In the genomic region with DNA sequence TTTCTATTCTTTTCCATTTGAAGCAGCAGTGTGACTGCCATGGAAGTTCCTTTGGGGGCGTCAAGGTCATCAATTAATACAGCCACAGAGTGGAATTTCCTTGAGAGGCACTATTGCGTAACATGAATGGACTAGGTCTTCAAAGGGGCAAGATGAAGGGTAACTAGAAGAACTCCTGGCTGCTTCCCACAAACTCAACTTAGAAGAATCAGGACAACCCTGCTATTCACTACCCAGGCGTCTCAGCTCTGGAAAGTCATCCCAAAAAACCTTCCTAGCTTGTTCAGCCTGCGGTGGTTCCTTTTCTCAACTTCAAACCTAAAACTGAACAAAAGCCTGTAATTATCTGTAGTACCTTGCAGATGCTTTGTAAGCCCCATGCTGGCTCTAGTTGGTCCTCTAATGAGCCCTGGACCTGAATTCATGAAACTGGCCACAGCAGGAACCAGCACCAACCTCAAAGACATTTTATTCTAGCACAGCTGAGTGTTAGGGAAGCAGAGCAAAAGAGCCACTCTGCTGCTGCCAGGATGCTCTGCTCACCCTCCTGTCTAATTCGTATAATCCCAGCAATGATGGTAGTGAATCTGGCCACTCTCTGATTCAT, we compare ENCODE assay signal across 21 mouse cellular contexts. TPM values are rescaled to one million over a fixed set of nuclear protein-coding genes. Genes with fewer than 3 reads are reported as not detected.
DNase-seq lines count a peak whose midpoint lies in the region; ATAC-seq and TF ChIP-seq lines count a peak whose summit lies in the region.
"Had no signal": no experiment of that assay in that cellular context is flagged by ENCODE, and none has a peak within 500 bp of the region (broad histone marks: within the 10 kb centered on the region; RNA-seq: fewer than 3 reads in every experiment).

No protein-coding gene starts in this region.

- no peak overlapping the region for H3K9ac ChIP-seq in hindbrain, embryonic 13.5 days
- H3K9ac ChIP-seq: embryonic facial prominence, embryonic 13.5 days; heart, embryonic 15.5 days; limb, embryonic 12.5 days; liver, embryonic 12.5 days; lung, embryonic 14.5 days had no signal

- H3K4me1 ChIP-seq in cortical plate, adult 2 months (ENCODE audit: control insufficient read depth, insufficient read depth, low read length) = no peaks in the 10 kb centered on the region
- no peaks in the 10 kb centered on the region for H3K4me1 ChIP-seq in hindbrain, embryonic 13.5 days (replicated peaks)
- H3K4me1 ChIP-seq: embryonic facial prominence, embryonic 13.5 days; heart, embryonic 15.5 days; limb, embryonic 12.5 days; liver, embryonic 12.5 days had no signal

- no peaks in the 10 kb centered on the region for H3K36me3 ChIP-seq in hindbrain, embryonic 13.5 days
- H3K36me3 ChIP-seq: embryonic facial prominence, embryonic 13.5 days; heart, embryonic 15.5 days; limb, embryonic 12.5 days; liver, embryonic 12.5 days had no signal

- H3K27ac ChIP-seq in cortical plate, adult 2 months (ENCODE audit: insufficient read depth, low read length) = 0 out of 2 replicates have a peak overlapping the region, but pooled peaks have one; percentile 41
- no peak overlapping the region for H3K27ac ChIP-seq in hindbrain, embryonic 13.5 days
- H3K27ac ChIP-seq: embryonic facial prominence, embryonic 13.5 days; heart, embryonic 15.5 days; hindbrain, postnatal 0 days; limb, embryonic 12.5 days; liver, embryonic 12.5 days had no signal

- intact Hi-C loops in left cerebral cortex, postnatal 36 days (cut with DNase I) = no loop called here

- H3K27me3 ChIP-seq in hindbrain, embryonic 13.5 days = no peaks in the 10 kb centered on the region
- H3K27me3 ChIP-seq: embryonic facial prominence, embryonic 13.5 days; heart, embryonic 15.5 days; limb, embryonic 12.5 days; liver, embryonic 12.5 days had no signal

- H3K4me2 ChIP-seq in hindbrain, embryonic 13.5 days = no peak overlapping the region
- H3K4me2 ChIP-seq: embryonic facial prominence, embryonic 13.5 days; heart, embryonic 15.5 days; limb, embryonic 12.5 days; liver, embryonic 12.5 days; lung, embryonic 14.5 days had no signal

- peak; percentile 17 for DNase-seq in left cerebral cortex, adult 11 months (ENCODE audit: low spot score)
- no peak for DNase-seq in left cerebral cortex, postnatal 36 days (ENCODE audit: low spot score in 2 of 2)
- peak; percentile 25 for DNase-seq in brain, adult 2 months (ENCODE audit: low read depth, low spot score)
- peak; percentile 9 to 33 for DNase-seq in layer of hippocampus, postnatal 10 days (ENCODE audit: low spot score in 2 of 2)
- DNase-seq in embryo, embryonic 10 days (ENCODE audit: low spot score) = no peak
- DNase-seq: adrenal gland, adult 2 months; cerebellum, adult 9-11 months; gastrocnemius, postnatal 36 days; heart, postnatal 4 days; lung, postnatal 36 days had no signal

- 89% methylated on average over 5 of the region's 5 CpGs for WGBS in hindbrain, embryonic 13.5 days

- no peak for ATAC-seq in hindbrain, embryonic 13.5 days (ENCODE audit: low FRiP score)
- ATAC-seq: hindbrain, postnatal 0 days; intestine, postnatal 0 days; liver, embryonic 12.5 days had no signal

- TF ChIP-seq POLR2A in cortical plate, adult 2 months (IDR thresholded peaks at IDR 0.05; ENCODE audit: extremely low read depth, insufficient read depth, low read length) = no peak

- no peak for TF ChIP-seq CTCF in cortical plate, adult 2 months (IDR thresholded peaks at IDR 0.05; ENCODE audit: extremely low read depth, insufficient read depth, low read length)

- H3K9me3 ChIP-seq in hindbrain, embryonic 13.5 days = no peaks in the 10 kb centered on the region
- H3K9me3 ChIP-seq: embryonic facial prominence, embryonic 13.5 days; heart, embryonic 15.5 days; limb, embryonic 12.5 days had no signal

- H3K4me3 ChIP-seq in cortical plate, adult 2 months (ENCODE audit: insufficient read depth, low read length) = no peak overlapping the region
- no peak overlapping the region for H3K4me3 ChIP-seq in hindbrain, embryonic 13.5 days
- H3K4me3 ChIP-seq: embryonic facial prominence, embryonic 13.5 days; heart, embryonic 15.5 days; limb, embryonic 12.5 days; liver, embryonic 12.5 days had no signal

RNA-seq across cellular contexts. Expression of gene Adcy2, which starts 37.8 kb away (rescaled TPM):
- total RNA-seq in left cerebral cortex, postnatal 36 days (2021) = 100 to 1,000 TPM; 125 to 145 TPM
- polyA plus RNA-seq in cortical plate, adult 2 months (2012; rRNA removed) = 98.3 and 98.5 TPM in 2 replicates
- 10 to 100 TPM; 69.2 to 73.5 TPM for total RNA-seq in layer of hippocampus, postnatal 10 days (2021)
- polyA plus RNA-seq in hindbrain, embryonic 13.5 days (2015; fragmentation: Nextera tagmentation; extraction: Ambion mirVana) = 4.9 TPM in 2 replicates
- total RNA-seq: megakaryocyte-erythroid progenitor cell, adult 5-6 weeks; monocyte, adult 5-6 weeks had no signal

Comparison
In these comparisons a context has a peak if more than half of its experiments do, and no peak if none do; other contexts are left out.
1. DNase-seq: peak in left cerebral cortex, adult 11 months (single experiment), brain, adult 2 months (single experiment) and layer of hippocampus, postnatal 10 days (2 of 2); none in left cerebral cortex, postnatal 36 days (0 of 2) and embryo, embryonic 10 days (single experiment).